Mouse (Mus musculus) cerebellum, adult (tissue): ENCODE results near the gene Dusp16.
"Not testable (repeated sequence)": the region's sequence is repeated elsewhere in the genome, so short reads cannot be mapped to it uniquely, and the experiment has no call there.

Experiments
- ATAC-seq: cut with Nextera tagmentation; 2 replicates; pipeline ENCODE4 v1.9.2; 2017; ENCODE audit warnings: mild to moderate bottlenecking, moderate library complexity, mixed read lengths; ENCODE audit not compliant: insufficient number of reproducible peaks, low FRiP score, low TSS enrichment

The Dusp16 gene

DNA sequence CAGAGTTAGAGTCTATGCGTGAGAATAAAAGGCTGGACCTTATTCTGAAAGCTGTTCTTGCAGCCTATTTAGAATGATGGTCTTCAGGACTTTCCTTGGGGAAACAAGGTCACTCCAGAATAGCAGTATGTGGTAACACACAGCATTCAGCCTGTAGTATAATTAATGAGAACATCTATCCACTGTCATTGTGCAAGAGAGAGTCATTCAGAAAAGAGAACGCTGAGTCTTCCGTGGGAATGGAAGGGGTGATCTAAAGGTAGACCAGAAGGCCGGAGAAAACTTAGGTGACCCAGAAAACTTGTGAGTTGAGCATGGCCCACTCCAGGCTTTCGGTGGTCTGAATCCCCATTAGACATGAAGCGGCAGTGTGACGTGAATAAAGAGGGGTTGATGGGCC is 90.2 kb downstream of the Dusp16 start:
- no peak for ATAC-seq

- ATAC-seq: no peak
Observed at GRCm38 (mm10) chr6:134701211-134701602, 91.2 kb downstream of the Dusp16 start.

- ATAC-seq: no peak
Observed at GRCm38 (mm10) chr6:134700451-134701210, 91.8 kb downstream of the Dusp16 start.

GRCm38 (mm10) chr6:134698243-134698642 is 94.2 kb downstream of the Dusp16 start:
- ATAC-seq: no peak

DNA sequence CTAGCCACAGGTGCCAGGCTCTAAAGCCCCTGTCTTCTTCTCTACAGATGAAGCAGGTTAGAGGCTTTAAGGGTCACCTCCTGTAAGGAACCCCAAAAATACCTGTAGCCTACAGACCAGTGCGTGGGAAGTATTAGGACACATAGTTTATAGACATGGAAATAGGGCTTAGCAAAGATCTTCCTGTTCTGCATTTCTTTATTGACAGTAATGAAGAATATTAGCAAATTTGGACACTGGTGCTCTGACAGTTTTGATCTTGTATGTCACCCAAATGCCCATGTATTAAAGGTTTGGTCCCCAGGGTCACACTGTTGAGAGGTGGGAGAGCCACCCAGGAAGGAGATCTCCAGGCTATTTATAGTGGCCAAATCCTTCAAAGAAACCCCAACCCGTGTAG is 95.9 kb downstream of the Dusp16 start:
- ATAC-seq: no peak

DNA sequence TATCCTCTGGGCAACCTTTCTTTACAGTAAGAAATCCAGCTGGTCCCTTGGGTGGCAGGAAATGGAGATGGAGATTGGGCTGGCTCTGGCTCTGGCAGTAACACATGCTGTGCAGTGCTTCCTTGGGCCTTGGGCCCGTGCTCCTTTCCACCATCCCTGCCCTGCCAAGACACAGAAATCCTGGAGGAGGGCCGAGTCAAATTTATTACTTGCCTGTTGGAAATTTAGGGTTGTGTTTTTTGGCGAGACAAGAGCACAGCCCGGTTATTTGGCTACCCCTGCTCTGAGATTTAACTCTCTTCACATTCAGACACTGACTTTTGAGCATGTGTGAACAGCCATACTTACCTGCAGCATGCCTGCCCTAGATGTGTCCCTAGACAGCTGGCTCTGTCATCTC is 96.3 kb downstream of the Dusp16 start:
- peak; percentile 76 for ATAC-seq

DNA sequence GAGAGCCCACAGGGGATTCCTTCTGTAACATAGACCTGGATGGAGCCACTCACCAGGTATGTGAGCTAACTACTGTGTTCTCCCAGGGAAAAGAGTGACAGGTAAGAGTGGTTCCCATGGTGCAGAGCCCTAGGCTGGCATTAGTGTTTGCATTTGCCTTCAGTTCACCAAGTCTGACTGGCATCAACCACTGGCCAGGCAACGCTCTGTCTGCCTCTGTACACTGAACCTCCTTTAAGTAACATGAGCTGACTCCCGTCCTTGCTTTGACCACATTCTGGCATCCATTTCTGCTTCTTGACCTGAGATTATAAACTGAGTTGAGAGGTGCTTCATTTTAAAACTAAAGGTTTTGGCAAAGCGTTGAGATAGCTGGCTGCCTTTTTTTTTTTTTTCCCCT is 96.8 kb downstream of the Dusp16 start:
- no peak for ATAC-seq

DNA sequence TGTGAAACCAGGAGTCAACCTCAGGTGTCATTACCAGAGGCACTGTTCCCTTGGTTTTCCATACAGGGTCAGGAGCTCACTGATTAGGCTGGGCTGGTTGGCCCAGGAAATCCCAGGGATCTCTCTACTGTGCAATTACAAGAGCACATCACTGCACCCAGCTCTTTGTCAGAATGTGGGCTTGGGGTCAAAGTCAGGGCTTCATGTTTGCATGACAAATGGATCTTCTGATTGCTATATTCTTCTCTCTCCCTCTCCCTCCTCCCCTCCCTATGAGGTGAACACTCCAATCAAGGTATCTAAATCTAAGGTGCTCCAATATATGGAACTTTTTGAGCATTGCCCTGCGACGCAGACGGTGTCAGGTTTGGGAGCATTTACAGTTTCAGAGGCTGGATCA is 97.4 kb downstream of the Dusp16 start:
- no peak for ATAC-seq

DNA sequence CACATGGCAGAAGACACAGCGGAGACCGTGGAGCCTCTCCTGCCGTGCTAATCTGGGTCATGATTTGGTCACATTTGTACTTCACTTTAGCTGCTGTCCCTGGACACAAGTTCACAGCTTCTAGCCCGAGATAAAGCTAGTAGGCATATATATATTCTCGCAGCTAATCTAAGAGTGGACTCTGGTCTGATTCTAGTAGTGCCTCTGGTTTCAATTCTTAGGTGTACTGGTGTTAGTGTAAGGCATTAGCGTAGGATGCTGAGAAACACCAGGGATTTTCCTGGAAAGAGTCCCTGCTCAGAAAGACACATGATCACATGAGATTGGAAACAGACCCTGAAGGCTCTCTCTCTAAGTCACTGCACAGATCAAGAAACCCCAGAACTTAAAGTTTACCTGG is 97.9 kb downstream of the Dusp16 start:
- ATAC-seq: no peak

- no peak for ATAC-seq
Observed at GRCm38 (mm10) chr6:134685515-134685914, 106.9 kb downstream of the Dusp16 start.

DNA sequence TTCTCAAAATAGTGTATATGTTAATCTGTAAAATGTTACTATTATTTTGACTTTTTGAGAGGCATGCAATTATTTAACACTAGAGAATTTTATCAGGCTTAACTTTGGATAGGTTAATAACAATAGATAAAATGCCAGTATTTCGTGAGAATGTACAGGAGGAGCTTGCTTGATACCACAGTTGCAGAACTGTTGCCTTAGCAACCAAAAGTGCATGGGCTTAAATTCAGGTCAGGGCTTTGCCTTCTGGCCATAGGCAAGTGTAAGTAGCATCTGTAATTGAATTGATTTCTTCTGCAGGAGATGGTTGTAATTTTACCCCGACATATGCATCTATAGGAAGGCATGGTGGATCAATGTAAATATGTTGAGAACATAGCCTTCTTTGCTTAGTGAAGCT is 107.4 kb downstream of the Dusp16 start:
- ATAC-seq: no peak

- no peak for ATAC-seq
Observed at GRCm38 (mm10) chr6:134684354-134684915, 108.0 kb downstream of the Dusp16 start.

DNA sequence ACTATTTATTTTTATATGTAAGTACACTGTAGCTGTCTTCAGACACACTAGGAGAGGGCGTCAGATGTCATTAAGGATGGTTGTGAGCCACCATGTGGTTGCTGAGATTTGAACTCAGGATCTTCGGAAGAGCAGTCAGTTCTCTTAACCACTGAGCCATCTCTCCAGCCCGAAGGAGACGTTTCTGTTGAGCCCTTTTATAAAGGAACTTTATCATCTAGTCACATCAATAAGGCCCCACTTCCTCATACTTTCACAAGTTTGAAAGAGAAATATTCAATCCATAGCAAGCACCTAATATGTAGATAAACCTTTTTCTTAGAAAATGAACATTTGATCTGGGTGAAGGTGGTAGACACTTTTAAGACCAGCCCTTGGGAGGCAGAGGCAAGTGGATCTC is 113.1 kb downstream of the Dusp16 start:
- ATAC-seq: not testable (repeated sequence)

DNA sequence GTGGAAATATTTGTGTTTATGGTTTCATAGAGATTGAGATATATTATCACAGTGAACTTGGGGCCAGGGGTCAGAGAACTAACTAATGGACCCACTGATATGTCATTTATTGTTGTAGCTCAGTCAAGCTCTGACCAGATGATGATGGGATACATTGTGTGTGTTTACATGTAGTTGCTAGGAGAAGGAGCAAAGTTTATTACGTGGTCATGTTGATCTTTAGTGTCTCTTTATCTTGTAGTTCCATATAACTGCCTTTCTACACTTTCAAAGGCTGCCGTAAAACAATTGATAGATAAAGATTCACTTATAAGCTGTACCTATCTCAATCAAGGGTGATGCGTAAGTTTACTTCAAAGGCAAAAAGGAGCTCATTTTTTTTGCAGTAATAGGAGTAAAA is 114.4 kb downstream of the Dusp16 start:
- ATAC-seq: no peak

GRCm38 (mm10) chr6:134677504-134677903 is 114.9 kb downstream of the Dusp16 start:
- ATAC-seq: no peak

- not testable (repeated sequence) for ATAC-seq
Observed at GRCm38 (mm10) chr6:134673712-134674111, 118.7 kb downstream of the Dusp16 start.

DNA sequence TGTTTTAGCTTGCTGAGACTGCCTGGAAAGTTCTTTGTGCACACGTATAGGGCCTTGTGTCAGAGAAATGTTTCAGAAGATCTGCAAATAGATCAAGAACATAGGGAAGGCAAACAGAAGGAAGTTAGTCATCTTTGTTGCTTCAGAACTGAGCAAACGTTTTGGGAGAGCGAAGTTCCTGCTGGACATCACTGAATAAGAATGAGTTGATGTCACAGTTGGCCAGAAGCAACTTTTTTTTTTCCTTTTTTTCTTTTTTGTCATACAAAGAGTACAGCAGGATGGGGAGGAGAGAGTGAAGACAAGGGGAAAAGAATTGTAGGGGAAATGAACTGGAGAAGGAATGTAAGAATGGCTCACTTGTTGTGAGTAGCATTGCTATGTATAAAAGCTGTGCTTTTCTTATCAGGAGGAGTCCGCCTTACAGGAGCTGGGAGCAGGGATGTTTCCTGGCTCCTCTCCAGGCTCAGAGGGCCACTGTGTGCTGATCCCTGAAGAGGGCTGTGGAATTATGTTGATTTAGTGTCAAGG is 121.5 kb downstream of the Dusp16 start:
- no peak for ATAC-seq

- ATAC-seq: no peak
Observed at GRCm38 (mm10) chr6:134669179-134669865, 123.1 kb downstream of the Dusp16 start.

GRCm38 (mm10) chr6:134668519-134668918 is 123.9 kb downstream of the Dusp16 start:
- ATAC-seq: no peak

DNA sequence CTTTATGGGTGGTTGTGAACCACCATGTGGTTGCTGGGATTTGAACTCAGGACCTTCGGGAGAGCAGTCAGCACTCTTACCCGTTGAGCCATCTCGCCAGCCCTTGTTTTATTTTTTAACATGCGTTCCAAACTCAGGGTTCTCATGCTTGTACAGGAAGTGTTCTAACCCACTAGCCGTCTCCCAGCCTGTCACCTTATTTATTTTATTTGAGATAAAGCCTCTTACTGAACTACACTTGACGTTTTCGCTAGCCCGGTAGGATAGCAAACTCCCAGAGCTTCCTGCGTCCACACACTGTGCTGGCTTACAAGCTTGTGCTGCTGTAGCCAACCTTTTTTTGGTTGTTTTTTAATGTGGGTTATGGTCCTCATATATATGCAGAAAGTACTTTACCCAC is 126.6 kb downstream of the Dusp16 start:
- no peak for ATAC-seq
